Mouse (Mus musculus) liver, embryonic 12.5 days (tissue): Measurements from ENCODE around the gene Slc8b1. TPM values are rescaled to one million over a fixed set of nuclear protein-coding genes. Genes with fewer than 3 reads are reported as not detected.

Source experiments
- ATAC-seq: fragments of 200-750 bp; cut with Nextera tagmentation; 2 replicates; pipeline ENCODE4 v1.8.0; 2017; ENCODE audit warnings: moderate number of reproducible peaks, mild to moderate bottlenecking, moderate library complexity
- H3K27ac ChIP-seq: fragments of 300-500 bp; sonication (generic); 2 replicates; pipeline ENCODE4 v1.5.1; 2016; ENCODE audit warnings: mild to moderate bottlenecking
- H3K27me3 ChIP-seq: fragments of 300-500 bp; sonication (generic); replicated peaks from 2 replicates; pipeline ENCODE4 v1.6.1; 2016; ENCODE audit warnings: mild to moderate bottlenecking, moderate library complexity
- H3K36me3 ChIP-seq: fragments of 300-500 bp; sonication (generic); 2 replicates; pipeline ENCODE4 v1.6.1; 2016; ENCODE audit warnings: mild to moderate bottlenecking, moderate library complexity
- H3K4me1 ChIP-seq: fragments of 300-500 bp; sonication (generic); 2 replicates; pipeline ENCODE4 v1.6.1; 2016
- H3K4me2 ChIP-seq: fragments of 300-500 bp; sonication (generic); 2 replicates; pipeline ENCODE4 v1.6.1; 2016; ENCODE audit warnings: mild to moderate bottlenecking, moderate library complexity
- H3K4me3 ChIP-seq: fragments of 300-500 bp; sonication (generic); 2 replicates; pipeline ENCODE4 v1.5.1; 2016; ENCODE audit warnings: mild to moderate bottlenecking, moderate library complexity
- H3K9ac ChIP-seq: fragments of 300-500 bp; sonication (generic); 2 replicates; pipeline ENCODE4 v1.6.1; 2016; ENCODE audit warnings: mild to moderate bottlenecking, moderate library complexity
- H3K9me3 ChIP-seq: fragments of 300-500 bp; sonication (generic); replicated peaks from 2 replicates; pipeline ENCODE4 v1.6.1; 2016; ENCODE audit warnings: mild to moderate bottlenecking, moderate library complexity
- WGBS: fragments of 180-500 bp; shearing (Covaris S2); methylation state at CpG from one replicate; pipeline ENCODE4 v1.1.7; 2016; ENCODE audit not compliant: insufficient replicate concordance; 5-methylcytosine and 5-hydroxymethylcytosine counted together
- polyA plus RNA-seq: library from polyadenylated mRNA; unstranded; fragments of >200 nt; fragmentation: Nextera tagmentation; extraction: Ambion mirVana; gene quantifications from 2 replicates; pipeline ENCODE4 v1.2.1, GENCODE M21; 2016

Slc8b1 gene
- 4.2 and 6.0 TPM in 2 replicates for polyA plus RNA-seq

DNA sequence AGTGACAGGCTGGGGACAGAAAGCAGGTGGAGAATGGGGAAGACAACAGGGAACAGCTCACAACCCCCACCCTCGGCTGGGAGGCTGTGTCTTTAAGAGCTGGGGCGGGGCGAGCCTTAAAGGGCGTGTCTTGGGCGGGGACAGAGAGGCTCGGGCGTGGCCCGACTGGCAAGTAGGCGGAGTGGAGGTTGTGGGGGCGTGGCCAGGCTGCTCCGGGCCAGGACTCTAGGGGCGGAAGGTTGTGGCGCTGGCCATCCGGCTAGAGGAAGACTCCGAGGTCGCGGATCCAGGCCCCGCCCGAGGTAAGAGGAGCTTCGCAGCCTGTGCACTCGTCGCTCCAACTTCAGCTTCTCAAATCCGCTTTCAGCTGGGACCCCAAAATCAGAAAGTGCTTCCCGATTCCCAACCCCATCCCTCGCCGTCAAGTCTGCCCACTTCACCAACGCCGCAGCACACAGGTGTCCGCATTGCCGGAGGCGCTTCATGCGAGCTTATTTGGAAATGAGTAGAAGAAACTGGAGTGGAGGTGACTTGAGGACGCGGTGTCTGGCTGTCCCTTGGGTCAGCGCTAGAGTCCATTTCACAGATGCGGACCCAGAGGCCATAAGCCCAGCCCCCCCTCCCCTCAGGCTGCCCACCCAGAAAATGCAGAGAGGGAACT is at the start of gene Slc8b1:
TSS of gene Slc8b1 (plus strand) at position 187 of the 661 bp plus-strand sequence.
- H3K4me2 ChIP-seq, result peak within 1 kb of the TSS; percentile 84
- H3K9me3 ChIP-seq, result no peaks in the 10 kb centered on the region
- peak; percentile 89 for ATAC-seq
- H3K4me1 ChIP-seq, result peaks cover 51% of the 10 kb centered on the region
- H3K4me3 ChIP-seq, result peak within 1 kb of the TSS; percentile 62
- H3K9ac ChIP-seq, result peak within 1 kb of the TSS; percentile 61
- under 1% methylated on average over 36 of the region's 36 CpGs for WGBS
- peak within 1 kb of the TSS; percentile 7; the same call in 1 of the 2 replicates for H3K27ac ChIP-seq
- H3K27me3 ChIP-seq, result no peaks in the 10 kb centered on the region; the same call in 1 of the 2 replicates
- H3K36me3 ChIP-seq, result no peaks in the 10 kb centered on the region

- Histone ChIP-seq H3K4me2 (no peak overlapping the region), H3K4me3 (no peak overlapping the region), H3K9ac (no peak overlapping the region), H3K9me3 (no peaks in the 10 kb centered on the region; the same call in 1 of the 2 replicates), H3K27ac (no peak overlapping the region), H3K4me1 (peaks cover 9% of the 10 kb centered on the region), H3K36me3 (no peaks in the 10 kb centered on the region), H3K27me3 (peaks cover 60% of the 10 kb centered on the region)
- ATAC-seq, result no peak
- 64% methylated on average over 15 of the region's 15 CpGs for WGBS
Observed at GRCm38 (mm10) chr5:120461902-120462301, 49.1 kb upstream of the Slc8b1 start.

GRCm38 (mm10) chr5:120464321-120464720 is 46.6 kb upstream of the Slc8b1 start:
- no peaks in the 10 kb centered on the region; the same call in 1 of the 2 replicates for H3K9me3 ChIP-seq
- H3K4me3 ChIP-seq, result no peak overlapping the region
- H3K9ac ChIP-seq, result no peak overlapping the region
- 0 out of 2 replicates have a peak, but pooled peaks cover 4% of the 10 kb centered on the region for H3K4me1 ChIP-seq
- 54% methylated on average over 4 of the region's 4 CpGs for WGBS
- ATAC-seq, result no peak
- H3K36me3 ChIP-seq, result no peaks in the 10 kb centered on the region
- H3K4me2 ChIP-seq, result no peak overlapping the region
- peaks cover 58% of the 10 kb centered on the region for H3K27me3 ChIP-seq
- H3K27ac ChIP-seq, result no peak overlapping the region

- 34% methylated on average over 5 of the region's 5 CpGs for WGBS
- Histone ChIP-seq H3K9me3 (no peaks in the 10 kb centered on the region; the same call in 1 of the 2 replicates), H3K4me3 (no peak overlapping the region), H3K27ac (no peak overlapping the region), H3K27me3 (peaks cover 50% of the 10 kb centered on the region), H3K9ac (no peak overlapping the region), H3K4me1 (0 out of 2 replicates have a peak, but pooled peaks cover 4% of the 10 kb centered on the region), H3K36me3 (no peaks in the 10 kb centered on the region), H3K4me2 (no peak overlapping the region)
- ATAC-seq, result no peak
Observed at GRCm38 (mm10) chr5:120465062-120465461, 45.9 kb upstream of the Slc8b1 start.

- no peak overlapping the region for H3K4me2 ChIP-seq
- no peaks in the 10 kb centered on the region for H3K36me3 ChIP-seq
- no peak for ATAC-seq
- H3K27me3 ChIP-seq, result peaks cover 43% of the 10 kb centered on the region
- H3K27ac ChIP-seq, result no peak overlapping the region
- no peaks in the 10 kb centered on the region; the same call in 1 of the 2 replicates for H3K9me3 ChIP-seq
- H3K4me1 ChIP-seq, result 0 out of 2 replicates have a peak, but pooled peaks cover 4% of the 10 kb centered on the region
- no peak overlapping the region for H3K9ac ChIP-seq
- no peak overlapping the region for H3K4me3 ChIP-seq
- 68% methylated on average over 6 of the region's 6 CpGs for WGBS
Observed at GRCm38 (mm10) chr5:120465860-120466259, 45.1 kb upstream of the Slc8b1 start.

GRCm38 (mm10) chr5:120467026-120467425 is 43.9 kb upstream of the Slc8b1 start:
- Histone ChIP-seq H3K36me3 (no peaks in the 10 kb centered on the region), H3K4me1 (0 out of 2 replicates have a peak, but pooled peaks cover 4% of the 10 kb centered on the region), H3K9me3 (no peaks in the 10 kb centered on the region; the same call in 1 of the 2 replicates), H3K9ac (no peak overlapping the region), H3K4me2 (no peak overlapping the region), H3K27me3 (peaks cover 41% of the 10 kb centered on the region), H3K4me3 (no peak overlapping the region), H3K27ac (no peak overlapping the region)
- WGBS, result 19% methylated on average over 4 of the region's 4 CpGs
- no peak for ATAC-seq

GRCm38 (mm10) chr5:120468336-120468735 is 42.6 kb upstream of the Slc8b1 start:
- Histone ChIP-seq H3K4me3 (no peak overlapping the region), H3K27ac (no peak overlapping the region), H3K27me3 (peaks cover 41% of the 10 kb centered on the region), H3K36me3 (no peaks in the 10 kb centered on the region), H3K9ac (no peak overlapping the region), H3K4me2 (no peak overlapping the region), H3K4me1 (0 out of 2 replicates have a peak, but pooled peaks cover 4% of the 10 kb centered on the region), H3K9me3 (no peaks in the 10 kb centered on the region; the same call in 1 of the 2 replicates)
- ATAC-seq, result no peak
- 64% methylated on average over 5 of the region's 5 CpGs for WGBS

DNA sequence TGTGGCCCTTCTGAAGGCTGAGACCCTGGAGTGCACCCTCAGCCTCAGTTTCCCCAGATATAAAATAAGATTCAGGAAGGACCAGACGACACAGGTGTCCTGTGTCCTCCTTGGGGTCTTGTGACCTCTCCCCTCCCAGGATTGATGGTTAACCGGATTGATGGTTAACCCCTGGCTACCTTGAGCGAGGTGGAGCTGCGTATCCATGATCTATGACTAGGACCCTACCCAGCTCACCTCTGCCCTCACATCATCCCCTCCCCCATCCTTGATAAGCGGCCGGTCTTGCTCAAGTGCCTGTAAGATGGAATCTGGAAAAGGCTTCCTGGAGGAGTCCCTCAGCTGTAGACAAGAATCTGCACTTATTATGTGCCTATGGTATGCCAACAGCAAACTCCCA is 42.1 kb upstream of the Slc8b1 start:
- ATAC-seq, result no peak

GRCm38 (mm10) chr5:120471538-120471937 is 39.4 kb upstream of the Slc8b1 start:
- 47% methylated on average over 4 of the region's 4 CpGs for whole genome bisulfite sequencing
- no peaks in the 10 kb centered on the region for H3K36me3 ChIP-seq
- no peaks in the 10 kb centered on the region for H3K9me3 ChIP-seq
- peaks cover 56% of the 10 kb centered on the region for H3K27me3 ChIP-seq
- H3K9ac ChIP-seq, result no peak overlapping the region
- no peak overlapping the region for H3K4me2 ChIP-seq
- no peak overlapping the region for H3K27ac ChIP-seq
- H3K4me3 ChIP-seq, result no peak overlapping the region
- 0 out of 2 replicates have a peak, but pooled peaks cover 3% of the 10 kb centered on the region for H3K4me1 ChIP-seq
- ATAC-seq, result no peak

More for the DNA sequence above, 42.1 kb upstream of the Slc8b1 start:
- Histone ChIP-seq H3K4me2 (no peak overlapping the region), H3K36me3 (no peaks in the 10 kb centered on the region), H3K4me1 (0 out of 2 replicates have a peak, but pooled peaks cover 4% of the 10 kb centered on the region), H3K9ac (no peak overlapping the region), H3K9me3 (no peaks in the 10 kb centered on the region; the same call in 1 of the 2 replicates), H3K27ac (no peak overlapping the region), H3K4me3 (no peak overlapping the region), H3K27me3 (peaks cover 37% of the 10 kb centered on the region)
- WGBS, result 55% methylated on average over 6 of the region's 6 CpGs

- Histone ChIP-seq H3K27me3 (peaks cover 69% of the 10 kb centered on the region), H3K9me3 (no peaks in the 10 kb centered on the region), H3K9ac (no peak within 1 kb of the TSS), H3K4me3 (no peak within 1 kb of the TSS), H3K4me2 (no peak within 1 kb of the TSS), H3K36me3 (no peaks in the 10 kb centered on the region), H3K27ac (no peak within 1 kb of the TSS), H3K4me1 (no peaks in the 10 kb centered on the region)
- ATAC-seq, result no peak
- WGBS, result 55% methylated on average over 8 of the region's 8 CpGs
Observed at GRCm38 (mm10) chr5:120472770-120473169, 38.2 kb upstream of the Slc8b1 start, which contains the start of gene Sdsl. TSS of gene Sdsl (minus strand) at chr5:120472810.

DNA sequence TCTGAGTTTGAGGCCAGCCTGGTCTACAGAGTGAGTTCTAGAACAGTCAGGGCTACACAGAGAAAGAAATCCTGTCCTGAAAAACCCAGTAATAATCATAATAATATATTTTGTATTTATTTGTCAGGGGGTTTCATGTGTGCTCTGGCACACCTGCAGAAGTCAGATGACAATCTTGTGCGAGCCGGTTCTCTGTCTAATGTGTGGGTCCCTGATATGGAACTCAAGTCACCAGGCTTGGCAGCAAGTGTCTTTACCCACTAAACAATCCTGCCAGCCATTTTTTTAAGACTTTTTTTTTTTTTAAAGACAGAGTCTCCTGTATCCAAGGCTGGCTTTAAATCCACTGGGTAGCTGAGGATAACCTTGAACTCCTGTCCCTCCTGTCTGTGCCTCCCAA is 37.6 kb upstream of the Slc8b1 start:
- WGBS, result 71% methylated on average over 2 of the region's 2 CpGs
- H3K27me3 ChIP-seq, result peaks cover 75% of the 10 kb centered on the region
- no peaks in the 10 kb centered on the region for H3K9me3 ChIP-seq
- H3K4me2 ChIP-seq, result no peak overlapping the region
- no peaks in the 10 kb centered on the region for H3K36me3 ChIP-seq
- ATAC-seq, result no peak
- H3K4me3 ChIP-seq, result no peak overlapping the region
- H3K4me1 ChIP-seq, result no peaks in the 10 kb centered on the region
- no peak overlapping the region for H3K27ac ChIP-seq
- H3K9ac ChIP-seq, result no peak overlapping the region

DNA sequence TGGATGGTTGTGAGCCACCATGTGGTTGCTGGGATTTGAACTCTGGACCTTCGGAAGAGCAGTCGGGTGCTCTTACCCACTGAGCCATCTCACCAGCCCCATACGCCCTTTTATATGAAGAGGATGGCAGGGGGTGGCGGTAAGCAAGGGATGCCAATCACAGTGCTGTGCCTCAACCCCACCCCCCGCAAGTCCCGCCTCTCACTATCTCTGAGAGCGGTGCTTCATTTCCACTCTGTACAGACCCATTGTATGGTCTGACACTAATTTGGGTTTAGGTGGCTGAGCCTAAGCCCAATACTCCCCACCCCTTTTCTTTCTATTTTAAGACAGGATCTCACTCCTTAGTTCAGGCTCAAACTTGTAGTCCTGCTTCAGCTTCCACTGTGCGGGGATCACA is 35.1 kb upstream of the Slc8b1 start:
- Histone ChIP-seq H3K27me3 (peaks cover 78% of the 10 kb centered on the region), H3K9me3 (no peaks in the 10 kb centered on the region), H3K9ac (no peak overlapping the region), H3K36me3 (no peaks in the 10 kb centered on the region), H3K4me3 (no peak overlapping the region), H3K27ac (no peak overlapping the region), H3K4me2 (no peak overlapping the region), H3K4me1 (no peaks in the 10 kb centered on the region)
- 50% methylated on average over 8 of the region's 8 CpGs for WGBS
- no peak; the same call in 1 of the 2 replicates for ATAC-seq
